Mouse (Mus musculus) small intestine, adult 2 months (tissue): Measurements from ENCODE around the gene Emc10.

Experiments
- CTCF ChIP-seq: fragments of 200-500 bp; IDR thresholded peaks from 2 replicates; pipeline ENCODE4 v1.5.1; 2012; ENCODE audit warnings: low read depth, mild to moderate bottlenecking, control low read depth, inconsistent platforms, low read length, moderate library complexity, mixed read lengths; ENCODE audit not compliant: insufficient replicate concordance, insufficient read length; ENCODE audit errors: extremely low read depth
- POLR2A ChIP-seq: fragments of 200-500 bp; IDR thresholded peaks from 2 replicates; pipeline ENCODE4 v1.6.1; 2012; ENCODE audit warnings: low read depth, mild to moderate bottlenecking, control low read depth, inconsistent platforms, low read length, moderate library complexity

DNA sequence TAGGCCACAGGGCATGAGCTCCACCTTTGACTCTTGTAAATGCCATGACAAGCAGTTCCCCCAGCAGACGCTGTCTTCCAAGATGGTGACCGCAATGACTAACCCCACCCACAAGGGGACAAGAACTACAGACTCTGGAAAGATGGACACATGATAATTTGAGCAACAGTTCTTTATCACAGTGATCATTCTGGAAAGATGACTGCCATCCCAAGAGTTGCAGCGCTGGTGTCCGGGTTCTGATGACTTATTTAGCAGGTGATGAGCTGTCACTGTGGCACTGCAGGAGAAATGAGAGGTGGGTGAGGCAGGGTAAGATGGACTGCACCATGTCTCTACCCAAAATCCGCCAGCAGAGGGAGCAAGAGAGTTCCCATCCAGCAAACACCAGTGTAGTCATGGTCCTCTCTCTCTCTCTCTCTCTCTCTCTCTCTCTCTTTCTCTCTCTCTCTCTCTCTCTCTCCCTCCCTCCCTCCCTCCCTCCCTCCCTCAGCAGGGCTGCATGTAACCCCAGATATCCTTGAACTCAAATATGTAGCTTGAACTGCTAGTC, 5.3 kb upstream of the Emc10 start:
- TF ChIP-seq POLR2A (no peak), CTCF (peak; percentile 64; the same call in 1 of the 2 replicates)
